Mouse (Mus musculus): ENCODE data around the gene Rpn2.

Rpn2 gene

GRCm38 (mm10) chr2:157349121-157349778 is 70.4 kb downstream of the Rpn2 start:
- no peak for DNase-seq (ENCODE audit: low spot score in 2 of 2)

- DNase-seq (ENCODE audit: low spot score in 2 of 2): no peak
These were observed 74.4 kb downstream of the Rpn2 start for GRCm38 (mm10) chr2:157353183-157353582.

- DNase-seq (ENCODE audit: low spot score in 2 of 2): no peak
These were observed 75.3 kb downstream of the Rpn2 start for GRCm38 (mm10) chr2:157354106-157354505.

GRCm38 (mm10) chr2:157360028-157360427 is 81.2 kb downstream of the Rpn2 start:
- DNase-seq (ENCODE audit: low spot score in 2 of 2): no peak

GRCm38 (mm10) chr2:157363031-157363430 is 84.2 kb downstream of the Rpn2 start:
- DNase-seq (ENCODE audit: low spot score in 2 of 2): no peak

- peak; percentile 5 to 17 for DNase-seq (ENCODE audit: low spot score in 2 of 2)
These were observed 87.9 kb downstream of the Rpn2 start for GRCm38 (mm10) chr2:157366762-157367161.

GRCm38 (mm10) chr2:157367184-157367893 is 88.5 kb downstream of the Rpn2 start, which contains the start of gene Manbal:
Gene Manbal (plus strand): TSS chr2:157367594.
- DNase-seq (ENCODE audit: low spot score in 2 of 2): peak; percentile 91 to 94

- no peak for DNase-seq (ENCODE audit: low spot score in 2 of 2)
These were observed 89.2 kb downstream of the Rpn2 start for GRCm38 (mm10) chr2:157367991-157368390.

- no peak for DNase-seq (ENCODE audit: low spot score in 2 of 2)
These were observed 92.9 kb downstream of the Rpn2 start for GRCm38 (mm10) chr2:157371696-157372095.

GRCm38 (mm10) chr2:157373681-157374080 is 94.9 kb downstream of the Rpn2 start:
- DNase-seq (ENCODE audit: low spot score in 2 of 2): no peak

- no peak for DNase-seq (ENCODE audit: low spot score in 2 of 2)
These were observed 96.2 kb downstream of the Rpn2 start for GRCm38 (mm10) chr2:157375051-157375450.

Data from natural killer cell, adult 2 months (primary cell).